Mouse (Mus musculus): Measurements from ENCODE around the gene Mamstr.
A peak's percentile ranks its signal among the peaks of the same experiment; 100 is the strongest.

The Mamstr gene

GRCm38 (mm10) chr7:45628364-45629294 is 11.1 kb upstream of the Mamstr start:
- DNase-seq = peak; percentile 93

GRCm38 (mm10) chr7:45630064-45630907 is 9.5 kb upstream of the Mamstr start:
- no peak for DNase-seq

DNA sequence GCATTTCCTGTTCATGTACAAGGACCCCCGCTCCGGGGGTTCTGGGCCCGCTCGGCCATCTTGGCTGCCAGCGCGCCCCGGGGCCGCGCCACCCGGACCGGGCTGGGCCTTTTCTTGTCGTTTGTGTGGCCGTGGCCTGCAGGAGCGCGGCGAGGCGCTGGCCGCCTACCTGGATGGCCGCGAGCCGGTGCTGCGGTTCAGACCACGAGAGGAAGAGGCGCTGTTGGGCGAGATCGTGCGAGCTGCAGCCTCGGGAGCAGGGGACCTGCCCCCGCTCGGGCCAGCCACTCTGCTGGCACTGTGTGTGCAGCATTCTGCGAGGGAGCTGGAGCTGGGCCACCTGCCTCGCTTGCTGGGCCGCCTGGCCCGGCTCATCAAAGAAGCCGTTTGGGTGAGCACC is 7.3 kb upstream of the Mamstr start:
- DNase-seq = peak; percentile 75

GRCm38 (mm10) chr7:45634946-45635681 is 4.7 kb upstream of the Mamstr start:
- DNase-seq = no peak

DNA sequence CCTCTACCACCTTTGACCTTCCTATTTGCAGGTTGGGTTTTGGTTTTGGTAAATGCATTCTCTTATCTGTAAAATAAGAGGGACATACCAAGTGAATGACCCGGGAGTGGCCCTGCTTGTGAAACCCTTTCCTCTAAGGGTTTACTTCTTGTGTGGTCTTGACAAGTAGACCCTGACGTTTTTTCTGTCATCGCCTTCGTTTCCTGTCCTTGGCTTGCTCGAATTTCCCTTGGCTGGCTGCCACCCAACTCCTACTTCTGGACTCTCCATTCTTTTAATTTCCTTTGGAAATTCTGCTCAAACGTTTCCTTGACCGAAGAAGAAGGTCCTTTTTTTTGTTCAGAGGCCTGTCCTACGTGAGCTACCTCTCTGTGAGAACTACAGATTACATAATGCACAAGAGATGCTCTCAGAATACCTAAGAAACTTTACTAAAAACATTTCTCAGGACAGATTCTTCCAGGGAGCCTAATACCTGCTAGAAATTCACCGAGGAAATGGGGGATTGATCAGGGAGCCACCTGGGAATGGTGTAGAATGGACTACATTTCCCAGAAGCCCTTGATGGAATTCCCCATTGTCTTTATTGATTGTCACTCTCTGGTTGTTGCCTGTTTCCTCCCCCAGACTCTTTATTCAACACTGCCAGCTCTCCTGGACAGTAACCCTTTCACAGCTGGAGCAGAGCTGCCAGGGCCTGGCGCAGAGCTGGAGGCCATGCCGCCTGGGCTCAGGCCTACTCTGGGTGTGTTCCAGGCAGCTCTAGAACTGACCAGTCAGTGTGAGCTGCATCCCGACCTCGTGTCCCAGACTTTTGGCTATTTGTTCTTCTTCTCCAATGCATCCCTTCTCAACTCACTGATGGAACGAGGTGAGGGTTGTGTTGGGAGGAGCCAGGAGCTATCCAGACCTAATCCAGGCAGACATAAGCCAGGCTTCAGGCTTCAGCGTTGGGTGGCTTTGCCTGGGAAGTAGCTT is 3.8 kb upstream of the Mamstr start:
- DNase-seq = no peak

- DNase-seq = peak; percentile 46
These were observed 2.1 kb upstream of the Mamstr start for GRCm38 (mm10) chr7:45637710-45638109.

DNA sequence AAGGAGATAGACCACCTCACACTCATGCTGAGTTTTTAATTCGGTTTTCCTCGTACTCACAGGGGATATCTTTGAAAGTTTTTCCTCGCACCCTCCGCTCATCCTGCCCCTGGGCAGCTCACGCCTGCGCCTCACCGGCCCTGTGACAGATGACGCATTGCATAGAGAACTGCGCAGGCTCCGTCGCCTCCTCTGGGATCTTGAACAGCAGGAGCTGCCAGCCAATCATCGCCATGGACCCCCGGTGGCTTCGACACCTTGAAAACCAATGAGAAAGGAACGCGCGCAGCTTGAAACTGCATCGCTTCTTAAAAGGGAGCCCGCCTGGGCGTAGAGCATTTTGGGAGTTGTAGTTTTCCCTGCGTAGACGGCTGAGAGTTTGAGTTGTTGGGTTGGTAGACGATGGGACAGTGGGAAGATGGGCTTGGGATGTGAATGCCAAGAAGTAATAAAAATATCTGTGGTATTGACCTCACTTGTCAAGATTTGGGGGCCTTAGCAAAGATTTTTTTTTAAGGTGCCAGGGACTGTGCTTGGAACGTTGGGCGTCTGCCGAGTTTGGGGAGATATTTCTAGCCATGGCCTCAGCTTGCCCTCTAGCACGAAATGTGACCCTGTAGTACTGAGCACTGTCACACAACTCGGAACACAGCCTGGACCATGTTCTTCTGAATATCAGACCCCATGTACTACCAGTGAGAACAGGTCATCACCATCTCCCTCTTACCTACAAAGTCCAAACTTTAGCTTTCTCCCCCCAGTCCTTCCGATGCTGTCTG is 965 bp upstream of the Mamstr start:
- DNase-seq = peak; percentile 97

DNA sequence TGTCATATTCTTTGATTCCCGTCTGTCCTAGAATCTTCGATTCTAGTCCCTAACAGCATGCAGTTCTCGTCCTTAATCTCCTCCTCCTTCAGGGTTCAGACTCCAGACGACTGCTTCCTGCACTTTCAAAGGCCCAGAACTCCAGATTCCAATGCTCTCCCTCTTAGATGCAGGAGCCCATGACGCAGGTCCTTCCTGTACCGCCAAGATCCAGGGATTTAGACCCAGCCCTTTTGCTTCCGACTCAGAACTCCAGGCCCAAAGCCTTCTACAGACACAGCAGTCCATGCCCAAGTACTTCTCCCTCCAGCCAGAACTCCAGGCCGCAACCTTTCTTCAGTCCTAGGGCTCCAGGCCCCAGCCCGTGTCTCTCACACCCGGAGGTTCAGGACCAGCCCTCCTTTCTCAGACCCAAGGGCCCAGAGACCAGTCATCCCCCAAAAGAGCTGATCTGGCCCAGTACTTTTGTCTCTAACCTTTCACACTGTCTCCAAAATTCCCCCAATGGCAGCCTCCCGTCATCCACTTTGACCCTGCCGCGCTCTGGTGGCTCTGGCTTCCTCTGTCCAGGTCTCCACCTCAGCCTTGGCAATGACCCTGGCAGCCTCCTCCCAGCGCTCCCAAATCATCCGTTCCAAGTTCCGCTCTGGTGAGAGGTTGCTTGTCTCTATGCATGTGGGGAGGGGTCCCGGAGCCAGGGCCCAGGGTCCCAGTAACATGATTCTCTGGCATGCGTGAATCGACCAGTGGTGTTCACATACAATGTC is 597 bp downstream of the Mamstr start:
- peak; percentile 43 for DNase-seq

GRCm38 (mm10) chr7:45641391-45642040 is 1.7 kb downstream of the Mamstr start:
- DNase-seq = peak; percentile 53

GRCm38 (mm10) chr7:45642083-45642482 is 2.3 kb downstream of the Mamstr start:
- DNase-seq = peak; percentile 48

GRCm38 (mm10) chr7:45642503-45643255 is 2.9 kb downstream of the Mamstr start:
- DNase-seq = no peak

- DNase-seq = peak; percentile 98
These were observed 3.8 kb downstream of the Mamstr start for GRCm38 (mm10) chr7:45643441-45644178.

- peak; percentile 67 for DNase-seq
These were observed 4.4 kb downstream of the Mamstr start for GRCm38 (mm10) chr7:45644183-45644582.

DNA sequence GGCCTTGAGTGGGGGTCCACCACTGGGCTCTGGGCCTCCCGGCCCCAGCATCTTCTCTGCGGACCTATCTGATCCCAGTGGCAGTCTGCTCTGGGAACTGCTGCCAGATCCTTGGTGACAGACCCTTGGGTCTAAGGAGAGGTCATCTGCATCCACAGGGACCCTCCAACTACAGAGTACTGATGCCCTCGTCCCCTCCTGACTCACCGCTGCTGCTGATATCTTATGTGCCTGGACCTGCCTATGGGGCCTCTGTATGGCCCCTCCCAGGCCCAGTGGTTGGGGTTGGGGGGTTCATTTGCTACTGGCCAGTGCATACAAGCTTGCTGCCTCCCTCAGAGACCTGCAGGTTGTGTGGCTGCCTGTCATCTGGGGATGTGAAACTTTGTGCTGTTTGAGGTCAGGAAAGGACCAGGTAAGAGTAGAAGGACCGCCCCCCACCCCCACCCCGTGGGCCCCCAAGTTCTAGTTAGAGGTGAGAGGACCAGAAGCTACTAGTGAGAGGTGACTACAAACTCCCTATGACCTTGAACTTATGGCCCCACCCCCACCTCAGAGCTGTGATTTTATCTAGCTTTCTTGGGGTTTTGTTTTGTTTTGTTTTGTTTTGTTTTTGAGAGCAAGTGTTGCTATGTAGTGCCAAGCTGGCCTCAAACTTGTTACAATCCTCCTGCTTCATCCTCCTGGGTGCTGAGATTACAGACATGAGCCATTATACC is 5.3 kb downstream of the Mamstr start:
- no peak for DNase-seq

DNA sequence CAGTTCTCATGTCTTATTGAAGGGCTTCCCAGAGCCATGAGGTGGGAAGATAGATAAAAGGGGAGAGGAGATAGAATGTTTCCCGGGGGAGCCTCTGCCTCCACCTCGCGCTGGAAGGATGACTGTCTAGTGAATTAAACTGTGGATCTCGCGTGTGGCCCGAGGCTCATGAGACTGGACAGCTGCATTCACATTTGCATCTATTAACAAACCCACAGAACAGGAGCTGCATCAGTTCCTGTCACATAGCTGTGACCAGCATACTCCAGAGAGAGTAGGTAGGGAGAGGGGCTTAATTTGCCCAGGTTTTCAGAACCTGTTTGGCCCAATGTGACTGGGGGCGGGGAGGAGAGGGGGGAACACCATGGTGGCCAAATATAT is 5.8 kb downstream of the Mamstr start:
- DNase-seq = no peak

- DNase-seq = no peak
These were observed 6.9 kb downstream of the Mamstr start for GRCm38 (mm10) chr7:45646671-45647070.

GRCm38 (mm10) chr7:45649351-45649750 is 9.6 kb downstream of the Mamstr start:
- no peak for DNase-seq

All from cerebellum, adult 8-10 months (tissue).